Mouse (Mus musculus): ENCODE results near the gene Rsad1.
A peak's percentile ranks its signal among the peaks of the same experiment; 100 is the strongest.

Gene Rsad1

GRCm38 (mm10) chr11:94548041-94548784, 842 bp downstream of the Rsad1 start:
- DNase-seq, result peak; percentile 39 to 48

GRCm38 (mm10) chr11:94547271-94547670, 1.8 kb downstream of the Rsad1 start:
- no peak for DNase-seq

GRCm38 (mm10) chr11:94546381-94546780, 2.7 kb downstream of the Rsad1 start:
- DNase-seq, result no peak

DNA sequence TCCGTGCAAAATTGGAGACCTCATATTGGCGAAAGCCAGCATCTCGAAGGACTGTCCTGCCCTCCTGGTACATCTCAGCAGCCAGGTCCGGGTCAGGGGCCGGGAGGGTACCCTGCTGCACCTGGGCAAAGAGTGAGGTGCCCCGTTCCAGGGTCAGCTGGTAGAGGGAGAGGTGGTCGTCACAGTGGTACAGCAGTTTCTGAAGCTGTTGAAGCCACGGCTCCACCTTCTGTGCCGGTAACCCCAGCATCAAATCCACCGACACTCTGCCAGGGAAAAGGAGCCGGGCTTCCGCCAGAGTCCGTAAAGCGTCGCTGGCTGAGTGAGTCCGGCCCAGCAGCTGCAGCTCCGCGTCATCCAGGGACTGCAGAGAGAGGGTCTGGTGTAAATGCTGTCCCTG, 4.6 kb downstream of the Rsad1 start:
- no peak for DNase-seq

- peak; percentile 90 to 93 for DNase-seq
These were observed 5.1 kb downstream of the Rsad1 start for GRCm38 (mm10) chr11:94543932-94544331.

- DNase-seq, result no peak
These were observed 5.7 kb downstream of the Rsad1 start for GRCm38 (mm10) chr11:94543344-94543743.

DNA sequence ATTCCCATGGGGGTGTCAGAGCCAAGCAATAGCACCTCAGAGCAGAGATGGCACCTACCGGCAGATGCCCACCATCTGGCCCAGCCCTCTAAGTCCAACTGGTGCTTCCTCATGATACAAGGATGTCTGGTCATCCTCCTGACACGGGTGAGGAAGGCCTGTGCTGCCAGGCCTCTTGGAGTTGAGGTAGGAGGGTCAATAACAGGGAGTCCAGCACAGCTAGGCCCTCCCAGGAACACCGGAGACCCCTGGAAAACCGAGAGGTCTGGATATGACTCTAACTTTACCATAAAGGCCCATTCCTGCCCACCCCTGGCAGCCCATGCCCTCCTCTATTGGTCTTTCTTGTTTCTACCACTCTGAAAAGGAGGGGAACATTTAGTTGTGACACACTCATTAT, 6.7 kb downstream of the Rsad1 start:
- no peak for DNase-seq

- no peak for DNase-seq
These were observed 9.3 kb downstream of the Rsad1 start for GRCm38 (mm10) chr11:94539761-94540160.

DNA sequence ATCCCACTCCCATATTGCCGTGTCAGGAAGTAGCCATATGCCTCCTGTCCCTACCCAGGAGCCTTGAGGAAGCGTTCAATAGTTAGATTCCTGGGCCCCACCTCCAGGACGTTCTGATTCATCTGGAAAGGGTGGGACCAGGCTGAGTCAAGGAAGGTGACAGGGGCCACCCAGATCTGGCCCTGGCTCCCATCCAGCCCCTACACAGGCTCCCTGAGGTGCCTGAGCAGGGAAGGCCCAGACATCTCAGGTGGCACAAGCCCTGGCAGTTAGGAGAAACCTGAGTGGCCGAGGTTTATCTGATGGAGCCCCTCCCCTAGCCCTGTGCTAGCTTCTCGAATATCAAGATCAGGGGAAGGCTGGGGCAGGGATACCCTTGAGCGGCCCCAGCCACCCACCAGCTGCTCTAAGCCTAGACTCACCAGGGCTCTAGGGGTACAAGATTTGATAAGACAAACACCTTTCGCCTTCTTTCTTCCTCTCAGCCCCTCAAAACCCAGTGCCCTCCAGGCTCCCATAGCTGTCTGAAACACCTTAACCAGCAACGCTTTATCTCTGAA, 10.2 kb downstream of the Rsad1 start:
- no peak for DNase-seq

DNA sequence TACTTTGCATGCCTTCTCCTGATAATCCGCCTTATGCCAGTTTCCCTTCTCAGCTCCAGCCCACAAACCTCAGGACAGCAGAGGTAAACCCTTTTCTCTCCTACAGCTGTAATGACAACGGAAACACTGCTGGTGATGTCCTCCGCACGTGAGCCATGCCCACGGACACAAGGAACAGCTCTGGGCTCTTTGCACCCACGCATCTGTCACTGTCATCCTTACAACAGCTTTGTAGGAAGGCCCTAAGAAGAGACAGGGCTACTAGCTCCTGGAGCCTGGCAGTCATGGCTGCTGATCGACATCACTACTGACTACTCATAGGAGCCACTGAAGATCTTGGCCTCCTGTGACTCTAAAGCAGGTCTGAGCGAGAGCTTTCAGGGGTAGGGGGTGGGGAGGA, 15.9 kb downstream of the Rsad1 start:
- no peak for DNase-seq

DNA sequence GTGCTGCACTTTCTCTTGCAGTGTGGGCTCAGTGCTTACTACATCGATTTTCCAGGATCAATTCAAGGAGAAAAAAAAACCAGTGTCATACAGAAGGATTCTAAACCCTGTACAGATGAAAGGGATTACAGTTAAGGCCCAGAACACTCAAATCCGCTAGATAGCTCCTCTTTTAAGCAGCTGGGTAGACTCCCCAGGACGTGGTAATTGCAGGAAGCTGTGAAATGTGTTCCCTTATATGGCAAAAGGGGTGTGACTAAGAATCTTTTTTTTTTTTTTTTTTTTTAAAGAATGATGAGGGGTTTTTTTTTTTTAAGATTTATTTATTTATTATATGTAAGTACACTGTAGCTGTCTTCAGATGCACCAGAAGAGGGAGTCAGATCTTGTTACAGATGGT, 20.2 kb downstream of the Rsad1 start:
- DNase-seq, result no peak

DNA sequence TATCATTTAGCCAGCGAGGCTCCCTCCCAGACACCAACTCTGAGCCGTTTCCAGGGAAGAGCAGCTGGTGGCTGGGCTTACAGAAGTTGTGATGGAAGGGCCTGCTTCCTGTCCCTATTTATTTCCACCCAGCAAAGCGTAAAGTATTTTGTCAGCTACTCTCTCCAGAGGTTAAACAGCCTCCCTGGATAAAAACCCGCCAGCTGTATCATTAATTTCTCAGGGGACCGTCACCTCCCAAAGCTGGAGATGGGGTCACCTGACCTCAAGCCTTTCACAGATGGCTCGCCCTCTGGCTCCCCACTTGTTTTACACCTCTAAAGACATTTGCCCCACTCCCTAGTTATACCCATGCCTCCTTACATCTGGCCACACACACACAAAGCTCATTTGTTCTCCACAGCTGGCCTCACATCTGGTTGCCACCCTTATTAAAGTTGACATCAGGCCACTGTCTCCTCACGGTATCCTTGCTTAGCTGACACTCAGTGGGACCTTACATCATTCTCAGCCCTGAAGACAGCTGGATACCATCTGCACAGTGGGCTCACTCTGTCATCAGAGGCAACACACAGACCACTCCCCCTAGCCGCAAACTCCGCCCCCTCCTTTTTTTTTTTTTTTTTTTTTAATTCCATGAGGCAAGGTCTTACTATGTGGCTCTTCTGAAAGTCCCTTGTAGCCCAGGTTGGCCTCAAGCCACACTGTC, 22.7 kb downstream of the Rsad1 start:
- no peak for DNase-seq

DNA sequence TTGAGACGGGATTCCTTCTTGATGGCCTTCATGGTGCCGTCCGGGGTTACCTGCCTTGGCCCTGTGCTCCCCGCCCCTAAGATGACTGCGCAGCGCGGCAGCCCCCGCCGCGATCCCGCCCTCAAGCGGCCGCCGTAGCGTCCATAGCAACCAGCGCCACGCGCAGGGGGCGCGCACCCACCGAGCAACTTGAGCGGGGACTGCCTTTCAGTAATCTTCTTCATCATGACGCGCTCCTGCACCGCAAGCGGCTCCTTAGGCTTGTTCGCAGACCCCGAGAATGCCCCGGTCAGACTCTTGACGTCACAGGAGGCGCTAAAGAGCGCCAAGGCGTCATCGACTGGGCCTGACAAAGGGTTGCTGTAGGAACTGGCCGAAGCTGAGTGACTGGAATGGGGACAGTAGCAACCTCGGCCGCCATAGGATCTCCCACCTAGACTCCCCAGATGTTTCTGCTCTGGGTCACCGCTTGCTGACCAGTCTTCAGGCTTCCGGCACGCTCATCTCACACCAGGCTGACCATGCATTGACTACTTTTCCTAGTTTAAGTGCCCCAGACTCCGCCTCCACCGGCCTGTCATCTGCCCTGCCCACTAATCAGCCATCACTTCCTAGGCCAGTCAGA, 27.7 kb downstream of the Rsad1 start, which contains the start of gene Mycbpap:
TSS of gene Mycbpap (minus strand) at position 524 of the 625 bp plus-strand sequence.
- peak; percentile 74 to 75 for DNase-seq

DNA sequence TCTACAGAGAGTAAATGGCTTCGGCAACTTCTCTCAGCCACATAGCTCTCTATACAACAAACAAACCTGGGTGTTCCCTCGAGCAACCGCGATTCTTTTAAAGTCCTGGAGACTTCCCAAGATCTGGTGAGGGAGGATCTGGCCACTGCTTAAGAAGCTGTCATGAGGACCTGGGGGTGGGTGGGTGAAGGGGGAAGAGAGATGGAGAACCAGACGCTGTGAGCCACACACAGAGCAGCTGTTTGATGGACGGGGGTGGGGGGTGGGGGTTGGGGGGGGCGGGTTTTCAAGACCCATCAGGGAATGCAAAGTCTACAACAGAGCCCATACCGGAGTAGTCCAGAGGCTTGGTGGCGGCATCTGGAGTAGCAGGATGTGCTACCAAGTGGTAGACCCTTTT, 35.6 kb downstream of the Rsad1 start:
- no peak for DNase-seq

- DNase-seq, result no peak
These were observed 40.1 kb downstream of the Rsad1 start for GRCm38 (mm10) chr11:94508976-94509375.

DNA sequence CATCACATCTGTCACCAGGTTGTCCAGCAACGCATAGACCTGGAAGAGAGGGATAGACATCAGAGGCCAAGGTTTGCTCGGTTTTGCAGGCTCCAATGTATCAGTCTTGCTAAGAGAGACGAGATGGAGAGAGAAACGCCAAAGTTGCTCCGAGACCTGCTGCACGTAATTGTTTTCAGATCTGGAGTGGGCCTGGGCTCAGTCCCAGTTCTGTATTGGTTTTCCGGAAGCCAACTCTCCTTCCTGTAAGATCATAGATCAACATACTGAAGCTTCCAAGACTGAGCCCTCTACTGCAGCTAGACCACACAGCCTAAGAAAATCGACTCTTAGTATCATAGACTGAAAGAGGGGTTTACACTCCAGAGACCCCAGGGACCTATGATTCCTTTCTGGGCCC, 47.6 kb downstream of the Rsad1 start:
- no peak for DNase-seq

- no peak for DNase-seq
These were observed 48.7 kb downstream of the Rsad1 start for GRCm38 (mm10) chr11:94500362-94500761.

GRCm38 (mm10) chr11:94499661-94500152, 49.3 kb downstream of the Rsad1 start, which contains the start of gene Epn3:
TSS of gene Epn3 (minus strand) at chr11:94499974.
- peak; percentile 78 to 87 for DNase-seq

DNA sequence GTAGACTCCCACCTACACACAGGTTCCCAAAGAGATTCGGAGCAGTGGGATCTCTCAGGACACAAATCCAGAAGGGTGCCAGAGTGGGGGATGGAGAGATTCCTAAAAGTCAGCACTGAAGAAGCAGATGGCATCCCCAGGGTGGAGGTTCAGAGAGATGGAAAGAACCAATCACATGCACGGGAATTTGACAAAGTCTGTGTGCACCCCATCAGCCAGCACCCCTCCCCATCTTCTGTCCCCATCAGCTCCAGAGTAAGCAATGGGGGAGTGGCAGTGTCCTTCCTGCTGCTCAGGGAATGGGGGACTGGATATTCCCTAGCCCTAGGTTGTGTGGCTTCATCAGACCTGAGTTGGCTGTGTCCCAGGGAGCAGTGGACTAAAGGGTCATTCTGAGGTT, 50.0 kb downstream of the Rsad1 start:
- no peak for DNase-seq

GRCm38 (mm10) chr11:94498093-94498996, 50.7 kb downstream of the Rsad1 start:
- DNase-seq, result peak; percentile 70 to 88

DNA sequence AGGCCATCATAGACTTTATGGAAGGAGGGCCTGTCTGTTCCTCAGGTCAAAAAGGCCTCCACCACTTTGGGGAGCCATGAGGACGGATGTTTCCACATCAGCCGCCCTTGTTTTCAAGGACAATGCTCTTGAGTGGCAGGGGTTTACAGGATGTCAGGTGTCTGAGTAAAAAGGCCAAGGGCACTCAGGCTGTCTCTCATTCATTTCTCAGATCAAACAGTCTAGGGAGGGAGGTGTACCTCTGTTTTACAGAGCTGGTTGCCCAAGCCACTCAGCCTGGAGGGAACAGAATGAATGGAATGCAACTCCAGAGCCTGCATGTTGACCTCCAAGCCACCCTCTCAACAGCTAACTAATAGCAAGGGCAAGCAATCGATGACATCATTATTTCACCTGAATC, 53.6 kb downstream of the Rsad1 start:
- peak; percentile 57 to 76 for DNase-seq

DNA sequence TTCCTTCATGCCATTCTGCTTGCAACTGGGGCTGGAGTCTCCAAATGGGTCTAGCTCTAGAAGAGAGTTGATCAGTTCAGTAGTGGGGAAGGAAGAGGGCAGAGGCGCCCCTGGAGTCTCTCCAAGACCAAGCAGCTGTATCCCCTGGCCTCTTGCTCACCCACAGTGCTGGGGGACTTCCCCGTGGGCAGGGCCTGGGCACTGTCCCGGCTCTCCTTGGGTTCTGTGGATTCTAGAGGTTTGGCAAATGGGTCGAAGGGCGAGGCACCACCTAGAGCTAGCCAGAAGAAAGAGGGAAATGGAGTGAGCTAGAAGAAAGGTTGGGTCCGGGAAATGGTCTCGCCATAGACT, 57.3 kb downstream of the Rsad1 start:
- DNase-seq, result no peak

All from lung, postnatal 4 days (tissue).